Mouse (Mus musculus) thymus, postnatal 0 days (tissue): ENCODE results near the gene Rxrb. TPM values are rescaled to one million over a fixed set of nuclear protein-coding genes. Genes with fewer than 3 reads are reported as not detected.

Source experiments
- DNase-seq: peaks from one replicate; pipeline ENCODE4 v3.0.0-alpha.2; 2015; ENCODE audit warnings: low spot score
- polyA plus RNA-seq: library from polyadenylated mRNA; unstranded; fragments of >200 nt; fragmentation: Nextera tagmentation; extraction: Ambion mirVana; gene quantifications from 2 replicates; pipeline ENCODE4 v1.2.1, GENCODE M21; 2015

Rxrb gene
- polyA plus RNA-seq, 1 experiment from 2014 or later: 48.9 TPM

GRCm38 (mm10) chr17:34024861-34025755 lies 6.5 kb upstream of the Rxrb start:
- DNase-seq: peak; percentile 57

DNA sequence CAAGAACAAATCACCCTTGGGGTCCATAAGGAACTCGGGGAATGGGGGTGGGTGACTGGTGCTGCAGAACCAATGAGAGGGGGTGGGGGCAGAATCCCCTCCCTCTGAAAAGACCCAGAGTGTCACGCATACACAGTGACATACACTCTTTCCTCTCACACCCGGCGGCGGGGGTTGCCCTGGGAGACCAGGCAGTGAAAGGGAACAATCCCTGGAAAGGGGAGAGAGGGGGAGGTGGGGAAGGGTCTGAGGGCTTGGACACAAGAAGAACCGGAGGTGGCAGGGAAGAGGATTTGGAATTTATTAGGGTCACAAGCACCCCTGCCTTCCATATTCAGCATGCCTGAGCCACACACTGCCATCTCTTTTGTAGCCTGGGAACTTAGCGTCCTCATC lies 5.9 kb upstream of the Rxrb start:
- DNase-seq: no peak

DNA sequence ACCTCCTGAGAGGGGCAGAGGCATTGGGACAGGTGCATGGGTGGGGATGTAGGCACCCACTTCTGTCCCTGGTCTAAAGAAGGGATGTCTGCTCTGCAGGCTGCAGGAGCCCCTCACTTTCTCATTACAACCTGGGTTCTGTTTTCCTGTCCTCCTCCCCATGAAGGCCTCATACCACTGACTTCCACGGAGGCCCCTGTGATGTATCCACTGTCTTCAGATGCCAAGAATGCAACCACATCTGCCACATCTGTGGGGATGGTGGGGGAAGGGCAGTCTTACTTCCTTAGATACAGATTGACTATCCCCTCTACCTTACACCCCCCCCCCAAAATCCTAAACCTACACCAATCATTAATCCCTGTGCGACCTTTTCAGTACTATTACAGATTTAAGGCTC lies 5.4 kb upstream of the Rxrb start:
- peak; percentile 44 for DNase-seq

- peak; percentile 69 for DNase-seq
These were observed 4.5 kb upstream of the Rxrb start for GRCm38 (mm10) chr17:34026917-34027655.

DNA sequence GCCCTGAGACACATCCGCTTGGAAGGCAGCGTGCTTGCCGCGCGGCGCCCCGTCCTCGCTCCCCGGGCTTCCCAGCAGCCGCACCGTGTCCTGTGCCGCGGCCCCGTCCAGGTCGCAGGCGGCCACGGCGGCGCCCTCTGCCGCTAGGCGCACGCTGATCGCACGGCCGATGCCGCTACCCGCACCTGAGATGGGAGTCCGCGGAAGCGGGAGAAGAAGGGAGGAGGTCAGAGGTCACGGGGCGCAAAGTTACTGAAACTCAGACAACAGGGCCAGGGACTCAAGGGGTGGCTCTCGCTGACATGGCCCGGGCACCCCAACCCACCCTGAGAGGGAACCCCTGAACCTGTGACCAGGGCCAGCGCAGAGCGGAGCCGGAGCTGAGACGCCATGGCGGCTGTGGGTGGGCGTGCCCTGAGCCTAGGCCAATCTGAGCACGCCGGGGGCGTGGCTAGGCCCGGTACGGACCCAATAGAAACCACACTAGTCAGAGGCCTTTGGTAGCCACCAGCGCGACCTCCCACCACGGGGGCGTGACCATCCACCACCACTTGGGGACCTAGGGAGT lies 3.9 kb upstream of the Rxrb start, which contains the start of gene H2-Ke6:
H2-Ke6 (minus strand) TSS at position 405 of the 568 bp plus-strand sequence.
- DNase-seq: peak; percentile 92

GRCm38 (mm10) chr17:34028501-34029149 lies 3.0 kb upstream of the Rxrb start:
- no peak for DNase-seq

DNA sequence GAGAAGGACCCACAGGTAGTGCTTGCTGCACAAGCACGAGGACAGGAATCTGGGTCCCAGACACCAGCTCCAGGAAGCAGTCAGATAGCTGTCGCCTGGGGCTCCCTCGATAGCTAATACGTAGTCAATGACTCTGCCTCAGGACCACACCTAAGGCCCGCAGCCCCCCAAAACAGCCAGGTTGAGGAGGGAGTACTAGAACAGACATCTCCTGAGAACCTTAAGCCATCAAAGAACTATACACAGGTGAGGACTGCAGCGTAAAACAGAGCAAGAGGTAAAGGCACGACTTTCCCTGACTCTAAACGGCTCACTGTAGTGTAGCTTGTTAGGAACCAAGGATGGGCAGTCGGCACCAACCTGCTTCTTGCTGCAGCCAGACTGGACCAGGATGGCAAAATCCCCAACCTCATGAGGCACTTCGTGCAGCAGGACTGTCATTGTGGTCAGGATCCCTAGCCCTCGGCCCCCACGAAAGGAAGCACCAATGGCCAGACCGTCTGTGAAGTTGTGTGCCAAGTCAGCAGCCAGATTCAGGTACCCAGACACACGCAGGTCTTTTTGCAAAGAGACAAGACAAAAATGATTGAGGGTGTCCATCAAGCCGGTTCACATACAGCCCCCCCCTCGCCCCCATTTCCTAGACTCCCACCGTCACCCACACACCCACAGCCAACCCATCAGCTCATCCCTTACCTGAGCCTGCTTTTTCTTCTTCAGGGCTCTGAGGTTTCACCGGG lies 2.3 kb upstream of the Rxrb start:
- no peak for DNase-seq

GRCm38 (mm10) chr17:34029890-34030595 lies 1.6 kb upstream of the Rxrb start:
- DNase-seq: no peak

DNA sequence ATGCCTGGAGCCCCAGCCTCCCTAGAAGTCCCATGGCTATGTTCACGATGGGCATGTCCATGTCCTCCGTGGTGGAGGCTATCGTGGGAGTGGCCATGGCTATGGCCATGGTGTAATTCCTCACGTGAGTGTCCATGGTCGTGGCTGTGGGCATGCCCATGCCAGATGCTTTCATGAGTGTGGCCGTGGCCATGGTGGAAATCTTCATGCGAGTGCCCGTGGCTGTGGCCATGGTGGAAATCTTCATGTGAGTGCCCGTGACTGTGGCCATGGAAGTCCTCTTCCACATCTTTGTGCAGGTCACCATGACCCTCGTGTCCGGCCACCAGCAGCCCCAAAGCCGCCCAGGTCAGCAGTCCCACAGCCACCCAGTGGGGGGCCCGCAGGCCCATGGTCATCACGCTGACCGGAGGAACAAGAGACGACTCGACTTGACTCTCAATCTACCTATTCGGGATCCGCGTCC lies 718 bp upstream of the Rxrb start:
- peak; percentile 15 for DNase-seq

DNA sequence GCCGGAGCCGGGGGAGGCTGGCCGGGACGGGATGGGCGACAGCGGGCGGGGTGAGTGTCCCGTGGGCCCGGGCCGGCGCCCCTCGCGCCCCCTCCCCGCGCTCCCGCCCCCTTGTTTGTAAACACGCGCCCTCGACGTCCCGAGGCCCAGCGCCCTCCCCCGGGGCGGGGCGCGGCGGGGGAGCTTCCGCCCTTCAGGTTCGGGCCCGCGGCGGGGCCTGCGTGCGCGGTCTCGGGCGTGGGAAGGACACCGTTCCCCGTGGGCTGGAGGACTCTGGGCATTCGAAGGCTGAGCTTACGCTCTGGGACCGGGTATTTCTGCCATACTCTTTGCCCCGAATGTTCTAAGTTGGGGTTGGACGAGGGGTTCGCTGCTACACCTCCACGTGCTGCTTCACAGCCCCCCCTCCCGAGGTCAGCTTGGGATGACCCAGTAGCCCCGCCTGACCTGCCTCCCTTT lies 591 bp downstream of the Rxrb start:
- DNase-seq: peak; percentile 80

DNA sequence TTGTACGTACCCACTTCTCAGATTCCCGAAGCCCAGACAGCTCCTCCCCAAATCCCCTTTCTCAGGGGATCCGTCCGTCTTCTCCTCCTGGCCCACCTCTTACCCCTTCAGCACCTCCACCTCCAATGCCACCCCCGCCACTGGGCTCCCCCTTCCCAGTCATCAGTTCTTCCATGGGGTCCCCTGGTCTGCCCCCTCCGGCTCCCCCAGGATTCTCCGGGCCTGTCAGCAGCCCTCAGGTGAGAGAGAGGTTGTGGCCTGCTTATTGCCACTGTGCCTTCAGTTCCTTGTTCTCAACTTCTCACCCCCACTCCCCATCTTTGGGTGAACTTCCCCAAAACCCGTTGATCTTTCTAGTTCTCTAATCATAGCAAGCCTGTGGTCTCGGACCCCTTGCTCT lies 1.2 kb downstream of the Rxrb start:
- DNase-seq: no peak

DNA sequence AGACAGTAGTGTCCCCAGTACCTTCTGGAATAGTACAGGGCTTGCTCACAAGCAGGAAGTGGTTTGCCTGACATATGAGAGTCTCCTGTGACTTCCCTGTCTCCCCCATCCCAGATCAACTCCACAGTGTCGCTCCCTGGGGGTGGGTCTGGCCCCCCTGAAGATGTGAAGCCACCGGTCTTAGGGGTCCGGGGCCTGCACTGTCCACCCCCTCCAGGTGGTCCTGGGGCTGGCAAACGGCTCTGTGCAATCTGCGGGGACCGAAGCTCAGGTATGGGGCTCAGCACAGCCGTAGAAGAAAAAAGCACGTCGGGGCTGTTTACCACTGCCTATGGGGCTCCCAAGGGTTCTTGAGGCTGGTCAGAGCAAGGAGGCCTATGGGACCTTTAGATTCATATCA lies 1.8 kb downstream of the Rxrb start:
- no peak for DNase-seq

DNA sequence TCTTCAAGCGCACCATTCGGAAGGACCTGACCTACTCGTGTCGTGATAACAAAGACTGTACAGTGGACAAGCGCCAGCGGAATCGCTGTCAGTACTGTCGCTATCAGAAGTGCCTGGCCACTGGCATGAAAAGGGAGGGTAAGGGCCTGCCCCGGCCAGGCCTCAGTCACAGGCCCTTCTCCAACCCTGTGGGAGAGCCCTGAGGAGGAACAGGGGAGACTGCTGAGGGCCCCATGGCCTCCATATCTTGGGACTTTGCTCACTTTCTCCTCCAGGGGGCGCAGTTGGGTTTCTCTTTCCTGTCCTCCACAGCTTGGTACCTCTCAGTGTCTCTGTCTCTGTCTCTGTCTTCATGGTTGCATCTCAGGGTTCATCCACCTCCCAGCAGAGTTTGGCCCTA lies 2.5 kb downstream of the Rxrb start:
- peak; percentile 77 for DNase-seq

DNA sequence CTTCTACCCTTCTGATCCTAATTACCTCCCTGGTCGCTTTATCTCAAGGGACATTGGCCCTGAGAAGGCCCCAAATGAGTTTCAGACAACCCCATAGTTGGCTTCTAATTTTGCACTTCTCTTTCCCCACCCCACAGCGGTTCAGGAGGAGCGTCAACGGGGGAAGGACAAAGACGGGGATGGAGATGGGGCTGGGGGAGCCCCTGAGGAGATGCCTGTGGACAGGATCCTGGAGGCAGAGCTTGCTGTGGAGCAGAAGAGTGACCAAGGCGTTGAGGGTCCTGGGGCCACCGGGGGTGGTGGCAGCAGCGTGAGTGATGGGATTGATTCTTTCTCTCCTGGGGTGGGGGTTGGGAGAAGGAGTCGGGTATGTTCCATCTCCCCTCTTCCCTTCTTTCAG lies 3.9 kb downstream of the Rxrb start:
- no peak for DNase-seq

GRCm38 (mm10) chr17:34036647-34037046 lies 5.0 kb downstream of the Rxrb start:
- no peak for DNase-seq

DNA sequence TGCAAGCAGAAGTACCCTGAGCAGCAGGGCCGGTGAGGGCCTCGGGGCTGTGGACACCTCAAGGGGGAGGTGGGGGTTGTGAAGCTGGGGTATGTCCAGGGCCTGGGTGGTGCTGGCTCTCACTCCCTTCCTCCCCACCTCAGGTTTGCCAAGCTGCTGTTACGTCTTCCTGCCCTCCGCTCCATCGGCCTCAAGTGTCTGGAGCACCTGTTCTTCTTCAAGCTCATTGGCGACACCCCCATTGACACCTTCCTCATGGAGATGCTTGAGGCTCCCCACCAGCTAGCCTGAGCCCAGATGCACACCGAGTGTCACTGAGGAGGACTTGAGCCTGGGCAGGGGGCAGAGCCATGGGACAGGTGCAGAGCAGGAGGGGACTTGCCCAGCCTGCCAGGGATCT lies 5.6 kb downstream of the Rxrb start:
- DNase-seq: no peak

DNA sequence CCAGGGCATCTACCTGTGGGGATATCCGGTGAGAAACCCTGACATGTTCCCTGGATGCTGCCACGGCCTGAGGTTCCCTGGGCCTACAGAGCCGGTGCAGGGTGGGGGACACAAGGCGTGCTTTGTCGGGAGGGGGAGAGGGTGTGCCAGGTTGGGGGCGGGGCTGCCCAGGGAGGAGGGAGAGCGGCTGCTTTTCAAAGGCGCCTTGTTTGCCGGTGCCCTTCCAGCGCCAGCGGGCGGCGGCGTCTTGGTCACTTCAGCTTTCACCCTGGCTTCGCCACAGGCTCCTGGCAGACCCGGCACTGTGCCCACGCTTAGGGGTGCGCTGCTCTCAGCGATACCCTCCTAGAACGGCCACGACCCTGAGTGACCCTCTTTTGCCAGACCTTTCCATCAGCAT lies 6.8 kb downstream of the Rxrb start:
- DNase-seq: no peak

DNA sequence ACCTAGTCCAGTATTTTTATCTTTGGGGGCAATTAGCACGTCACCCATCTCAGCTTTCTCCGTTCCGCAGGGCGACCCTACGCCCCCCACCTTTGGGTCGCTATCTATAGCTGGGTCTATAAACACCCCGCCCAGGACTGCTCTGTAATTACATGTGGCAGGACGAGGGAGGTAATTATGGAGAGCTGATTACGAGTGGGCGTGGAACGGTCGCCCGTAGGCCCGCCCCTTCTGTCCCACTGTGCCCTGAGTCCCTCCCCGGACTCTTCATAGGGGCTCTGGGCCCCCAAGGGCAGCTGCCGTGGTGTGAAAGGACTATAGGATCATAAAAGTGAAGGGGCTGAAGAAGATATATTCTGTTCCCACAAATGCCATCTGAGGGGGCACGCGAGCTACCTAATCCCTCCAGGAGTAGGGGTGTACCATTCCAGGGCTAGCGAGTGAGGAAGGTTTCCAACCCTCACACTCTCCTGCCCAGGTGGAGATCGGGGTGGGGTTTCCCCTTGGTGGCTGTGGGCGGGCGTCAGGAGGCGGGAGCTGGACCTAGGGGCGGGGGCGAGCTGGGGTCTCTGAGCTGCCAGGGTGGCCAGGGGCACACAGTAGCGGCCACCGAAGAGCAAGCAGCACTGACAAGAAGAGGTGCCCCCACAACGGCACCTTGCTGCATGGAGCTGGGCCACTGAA lies 7.4 kb downstream of the Rxrb start, which contains the start of gene Col11a2:
Col11a2 (plus strand) TSS at position 560 of the 684 bp plus-strand sequence.
- DNase-seq: no peak
